Comparison of ENCODE assay signal across 8 mouse cellular contexts in the genomic region with DNA sequence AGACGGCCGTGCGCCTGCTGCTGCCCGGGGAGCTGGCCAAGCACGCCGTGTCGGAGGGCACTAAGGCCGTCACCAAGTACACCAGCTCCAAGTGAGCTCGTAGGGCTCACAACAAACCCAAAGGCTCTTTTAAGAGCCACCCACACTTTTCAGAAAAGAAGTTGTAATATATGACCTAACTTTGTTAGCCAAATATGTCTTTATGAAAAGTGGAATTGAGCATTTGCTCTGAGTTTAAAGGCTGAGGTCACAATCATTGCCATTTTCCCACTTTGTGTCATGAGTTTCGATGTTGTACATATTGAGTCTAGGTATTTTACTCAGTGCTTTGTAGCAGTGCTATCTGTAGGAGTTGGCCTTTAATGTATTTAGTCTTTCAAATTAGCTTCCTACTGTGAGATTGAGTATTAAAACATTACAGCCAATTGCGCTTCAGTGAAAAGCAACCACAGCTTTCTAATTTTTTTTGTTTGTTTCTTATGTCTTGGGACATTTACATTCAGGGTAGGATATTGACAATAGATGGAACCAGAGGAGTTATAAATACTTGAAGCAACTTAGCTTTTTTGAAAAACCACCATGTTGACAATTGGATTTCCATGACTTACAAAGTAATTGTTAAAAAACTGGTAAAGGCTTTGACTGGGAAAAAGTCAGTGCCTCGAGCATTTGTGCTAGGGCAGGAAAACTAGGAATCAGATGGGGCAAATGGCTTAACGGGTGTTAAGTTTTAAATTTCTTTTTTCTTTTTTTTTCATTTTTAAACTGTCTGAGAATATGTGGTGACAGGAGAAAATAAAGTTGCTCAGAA. TPM values are rescaled to one million over a fixed set of nuclear protein-coding genes. Genes with fewer than 3 reads are reported as not detected.
DNase-seq lines count a peak whose midpoint lies in the region; ATAC-seq and TF ChIP-seq lines count a peak whose summit lies in the region.

No protein-coding gene starts in this region.

- no peaks in the 10 kb centered on the region for H3K36me3 ChIP-seq in heart, embryonic 11.5 days (ENCODE audit: control insufficient read depth, insufficient read depth, low read length)
- no peaks in the 10 kb centered on the region for H3K36me3 ChIP-seq in forebrain, embryonic 15.5 days
- H3K36me3 ChIP-seq in liver, embryonic 16.5 days (ENCODE audit: control insufficient read depth, insufficient read depth) = no peaks in the 10 kb centered on the region

- H3K4me3 ChIP-seq in heart, embryonic 11.5 days (ENCODE audit: low read depth, low read length) = peak overlapping the region; percentile 37
- peak overlapping the region; percentile 51 for H3K4me3 ChIP-seq in forebrain, embryonic 15.5 days
- H3K4me3 ChIP-seq in liver, embryonic 16.5 days (ENCODE audit: low read depth, low read length) = peak overlapping the region; percentile 66
- no peak overlapping the region for H3K4me3 ChIP-seq in lung, adult 2 months (replicated peaks; ENCODE audit: extremely low read depth, low read depth, low read length)

- no peak for TF ChIP-seq POLR2A in lung, adult 2 months (IDR thresholded peaks at IDR 0.05; ENCODE audit: borderline replicate concordance, extremely low read depth, low read depth, low read length)

- no peak for ATAC-seq in heart, embryonic 11.5 days (replicated peaks; ENCODE audit: insufficient number of reproducible peaks, low FRiP score, low TSS enrichment)
- peak; percentile 13 for ATAC-seq in forebrain, embryonic 15.5 days (replicated peaks)
- ATAC-seq in liver, embryonic 16.5 days (ENCODE audit: low read depth) = no peak

- no peaks in the 10 kb centered on the region for H3K9me3 ChIP-seq in heart, embryonic 11.5 days (replicated peaks; ENCODE audit: control insufficient read depth, low read length)
- H3K9me3 ChIP-seq in forebrain, embryonic 15.5 days = no peaks in the 10 kb centered on the region
- H3K9me3 ChIP-seq in liver, embryonic 16.5 days (replicated peaks; ENCODE audit: control insufficient read depth, low read length) = no peaks in the 10 kb centered on the region

- DNase-seq in heart, adult 18-20 months = no peak
- peak; percentile 75 for DNase-seq in MEL-GATA-1-ER (ENCODE audit: extremely low read depth, low read depth)
- no peak for DNase-seq in adrenal gland, postnatal 4 days (ENCODE audit: low spot score in 2 of 2)
- no peak for DNase-seq in thymus, postnatal 36 days
- no peak for DNase-seq in lung, adult 2 months

- H3K4me1 ChIP-seq in heart, embryonic 11.5 days (ENCODE audit: control insufficient read depth, insufficient read depth, low read length) = peaks cover 5% of the 10 kb centered on the region
- H3K4me1 ChIP-seq in forebrain, embryonic 15.5 days = peaks cover 34% of the 10 kb centered on the region
- peaks cover 29% of the 10 kb centered on the region for H3K4me1 ChIP-seq in liver, embryonic 16.5 days (ENCODE audit: control insufficient read depth, low read depth, low read length)
- H3K4me1 ChIP-seq in lung, adult 2 months (ENCODE audit: control insufficient read depth, insufficient read depth, low read length) = peaks cover 3% of the 10 kb centered on the region; the same call in 1 of the 2 replicates

- H3K27ac ChIP-seq in heart, embryonic 11.5 days (ENCODE audit: low read depth, low read length) = peak overlapping the region; percentile 100
- peak overlapping the region; percentile 99 for H3K27ac ChIP-seq in forebrain, embryonic 15.5 days (replicated peaks)
- H3K27ac ChIP-seq in liver, embryonic 16.5 days (ENCODE audit: low read length) = peak overlapping the region; percentile 100

- H3K4me2 ChIP-seq in heart, embryonic 11.5 days = peak overlapping the region; percentile 71
- peak overlapping the region; percentile 80 for H3K4me2 ChIP-seq in forebrain, embryonic 15.5 days (replicated peaks)
- H3K4me2 ChIP-seq in liver, embryonic 16.5 days (ENCODE audit: low read depth, low read length) = peak overlapping the region; percentile 76

- H3K9ac ChIP-seq in heart, embryonic 11.5 days (ENCODE audit: low read depth, low read length) = peak overlapping the region; percentile 80
- peak overlapping the region; percentile 47 for H3K9ac ChIP-seq in forebrain, embryonic 15.5 days (replicated peaks)
- peak overlapping the region; percentile 76 for H3K9ac ChIP-seq in liver, embryonic 16.5 days (ENCODE audit: low read depth, low read length)

- TF ChIP-seq CTCF in lung, adult 2 months (IDR thresholded peaks at IDR 0.05; ENCODE audit: insufficient read depth, low read length) = no peak

- 5% methylated on average over 10 of the region's 13 CpGs for WGBS in heart, embryonic 11.5 days (ENCODE audit: insufficient replicate concordance)
- WGBS in forebrain, embryonic 15.5 days = 1% methylated on average over 13 of the region's 13 CpGs
- WGBS in liver, embryonic 16.5 days (ENCODE audit: insufficient replicate concordance) = 3% methylated on average over 9 of the region's 13 CpGs
- WGBS in lung, adult 2 months = 7% methylated on average over 13 of the region's 13 CpGs

- no peaks in the 10 kb centered on the region for H3K27me3 ChIP-seq in heart, embryonic 11.5 days (ENCODE audit: control insufficient read depth, insufficient read depth, low read length)
- no peaks in the 10 kb centered on the region for H3K27me3 ChIP-seq in forebrain, embryonic 15.5 days
- no peaks in the 10 kb centered on the region for H3K27me3 ChIP-seq in liver, embryonic 16.5 days (ENCODE audit: control insufficient read depth, insufficient read depth, low read depth, low read length)

RNA-seq across cellular contexts. Expression of gene Hist1h2bb, which starts 0.8 kb away (rescaled TPM):
- polyA plus RNA-seq in heart, embryonic 11.5 days (2014; fragmentation: Nextera tagmentation; extraction: Ambion mirVana) = 1.2 and 2.7 TPM in 2 replicates
- 1 to 10 TPM; 7.4 to 8.1 TPM for total RNA-seq in heart, adult 18-20 months (2021)
- polyA plus RNA-seq in forebrain, embryonic 15.5 days (2015; fragmentation: Nextera tagmentation; extraction: Ambion mirVana) = 1.8 and 2.0 TPM in 2 replicates
- polyA plus RNA-seq in liver, embryonic 16.5 days (2015; fragmentation: Nextera tagmentation; extraction: Ambion mirVana) = 3.2 and 6.3 TPM in 2 replicates
- 100 to 1,000 TPM; 268 to 325 TPM for total RNA-seq in adrenal gland, postnatal 4 days (2021)
- polyA plus RNA-seq in lung, adult 2 months (2012; rRNA removed) = 2.5 and 2.6 TPM in 2 replicates

RNA-seq across cellular contexts. Expression of gene Hist1h3c, which starts 1.9 kb away (rescaled TPM):
- polyA plus RNA-seq in heart, embryonic 11.5 days (2014; fragmentation: Nextera tagmentation; extraction: Ambion mirVana) = 4.1 and 4.5 TPM in 2 replicates
- 1 to 10 TPM; 2.5 to 3.4 TPM for total RNA-seq in heart, adult 18-20 months (2021)
- 3.9 and 4.1 TPM in 2 replicates for polyA plus RNA-seq in forebrain, embryonic 15.5 days (2015; fragmentation: Nextera tagmentation; extraction: Ambion mirVana)
- polyA plus RNA-seq in liver, embryonic 16.5 days (2015; fragmentation: Nextera tagmentation; extraction: Ambion mirVana) = 4.4 and 7.4 TPM in 2 replicates
- 100 to 1,000 TPM; 224 to 252 TPM for total RNA-seq in adrenal gland, postnatal 4 days (2021)
- polyA plus RNA-seq in lung, adult 2 months (2012; rRNA removed) = 1.2 and 2.9 TPM in 2 replicates

RNA-seq across cellular contexts. Expression of gene Hist1h2ab, which starts 3.6 kb away (rescaled TPM):
- polyA plus RNA-seq in heart, embryonic 11.5 days (2014; fragmentation: Nextera tagmentation; extraction: Ambion mirVana) = 16.7 and 18.1 TPM in 2 replicates
- 1 to 10 TPM; 5.8 to 6.8 TPM for total RNA-seq in heart, adult 18-20 months (2021)
- polyA plus RNA-seq in forebrain, embryonic 15.5 days (2015; fragmentation: Nextera tagmentation; extraction: Ambion mirVana) = 26.0 and 31.2 TPM in 2 replicates
- polyA plus RNA-seq in liver, embryonic 16.5 days (2015; fragmentation: Nextera tagmentation; extraction: Ambion mirVana) = 49.0 and 58.5 TPM in 2 replicates
- total RNA-seq in adrenal gland, postnatal 4 days (2021) = 100 to 1,000 TPM; 457 to 545 TPM
- polyA plus RNA-seq in lung, adult 2 months (2012; rRNA removed) = 2.0 and 3.9 TPM in 2 replicates

RNA-seq across cellular contexts. Expression of gene Hist1h3b, which starts 4.8 kb away (rescaled TPM):
- polyA plus RNA-seq in heart, embryonic 11.5 days (2014; fragmentation: Nextera tagmentation; extraction: Ambion mirVana) = 2.7 and 3.7 TPM in 2 replicates
- total RNA-seq in heart, adult 18-20 months (2021) = 10 to 100 TPM in 1 of 2 experiments, 1 to 10 TPM in 1; 8.3 to 10.5 TPM
- 7.9 and 11.7 TPM in 2 replicates for polyA plus RNA-seq in forebrain, embryonic 15.5 days (2015; fragmentation: Nextera tagmentation; extraction: Ambion mirVana)
- polyA plus RNA-seq in liver, embryonic 16.5 days (2015; fragmentation: Nextera tagmentation; extraction: Ambion mirVana) = 14.4 TPM in 2 replicates
- 100 to 1,000 TPM; 526 to 670 TPM for total RNA-seq in adrenal gland, postnatal 4 days (2021)
- 2.6 and 3.8 TPM in 2 replicates for polyA plus RNA-seq in lung, adult 2 months (2012; rRNA removed)

RNA-seq across cellular contexts. Expression of gene Hist1h1c, which starts 8.7 kb away (rescaled TPM):
- 24.6 TPM in 2 replicates for polyA plus RNA-seq in heart, embryonic 11.5 days (2014; fragmentation: Nextera tagmentation; extraction: Ambion mirVana)
- 100 to 1,000 TPM; 162 to 175 TPM for total RNA-seq in heart, adult 18-20 months (2021)
- polyA plus RNA-seq in forebrain, embryonic 15.5 days (2015; fragmentation: Nextera tagmentation; extraction: Ambion mirVana) = 22.8 and 24.6 TPM in 2 replicates
- polyA plus RNA-seq in liver, embryonic 16.5 days (2015; fragmentation: Nextera tagmentation; extraction: Ambion mirVana) = 99.6 and 112 TPM in 2 replicates
- 100 to 1,000 TPM; 583 to 655 TPM for total RNA-seq in adrenal gland, postnatal 4 days (2021)
- 38.1 and 46.7 TPM in 2 replicates for polyA plus RNA-seq in lung, adult 2 months (2012; rRNA removed)
